Mouse (Mus musculus) heart, adult 2 months (tissue): ENCODE results near the gene Slc24a3.

Experiments
- CTCF ChIP-seq: fragments of 200-600 bp; IDR thresholded peaks from 2 replicates; pipeline ENCODE4 v1.8.1; 2022; ENCODE audit warnings: antibody characterized with exemption, mild to moderate bottlenecking, moderate library complexity
- POLR2A ChIP-seq: fragments of 200-500 bp; IDR thresholded peaks from 2 replicates; pipeline ENCODE4 v1.6.1; 2011; ENCODE audit warnings: mild to moderate bottlenecking, low read depth, low read length, control low read depth; ENCODE audit not compliant: insufficient read depth

DNA sequence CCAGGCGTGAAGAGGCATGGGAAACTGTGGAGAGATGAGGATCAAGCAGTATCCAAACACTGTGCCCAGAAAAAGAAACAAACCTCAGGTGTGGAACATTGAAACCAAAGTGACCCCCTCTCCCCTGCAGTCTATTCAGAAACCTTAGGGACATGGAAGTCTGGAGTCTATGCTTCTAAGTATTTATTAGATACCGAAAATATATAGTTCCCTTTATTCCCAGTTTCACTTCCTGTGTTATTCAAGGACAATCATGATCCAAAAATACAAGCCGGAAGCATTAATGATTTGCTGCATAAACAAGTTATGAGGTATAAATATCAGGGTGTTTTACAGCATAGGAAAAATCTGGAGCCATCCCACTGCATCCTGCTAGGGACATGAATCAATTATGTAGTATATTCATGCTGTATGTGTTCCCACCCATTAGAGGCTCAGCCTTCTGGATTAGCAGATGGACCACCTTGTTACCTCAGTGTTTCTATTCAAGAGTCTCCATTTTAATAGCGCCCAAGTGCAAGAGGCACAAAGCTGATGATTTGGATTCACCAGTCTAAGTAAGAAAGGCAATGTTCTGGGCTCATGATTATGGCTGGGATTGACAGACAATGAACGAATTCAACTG lies 301.3 kb downstream of the Slc24a3 start:
- no peak for TF ChIP-seq CTCF
- no peak for TF ChIP-seq POLR2A
